Mouse (Mus musculus): Measurements from ENCODE around the gene Zcchc2. TPM values are rescaled to one million over a fixed set of nuclear protein-coding genes. Genes with fewer than 3 reads are reported as not detected.
A peak's percentile ranks its signal among the peaks of the same experiment; 100 is the strongest.

Gene Zcchc2
- polyA plus RNA-seq, 1 experiment from 2014 or later, result 1.2 TPM

- no peak overlapping the region for H3K4me3 ChIP-seq (ENCODE audit: low read depth, low read length)
- no peak for ATAC-seq (ENCODE audit: low FRiP score, low TSS enrichment)
- H3K9me3 ChIP-seq (ENCODE audit: control insufficient read depth, low read length), result no peaks in the 10 kb centered on the region
- 37% methylated on average over 3 of the region's 3 CpGs for WGBS
- no peaks in the 10 kb centered on the region; the same call in 1 of the 2 replicates for H3K4me1 ChIP-seq (replicated peaks; ENCODE audit: control insufficient read depth, insufficient read depth)
- no peak for DNase-seq (ENCODE audit: low spot score)
- H3K27ac ChIP-seq (replicated peaks), result no peak overlapping the region
- no peak for TF ChIP-seq EP300 (optimal IDR thresholded peaks at IDR 0.05)
- TF ChIP-seq CTCF (IDR thresholded peaks at IDR 0.05; ENCODE audit: low read depth), result no peak
- no peak overlapping the region for H3K9ac ChIP-seq (ENCODE audit: low read length)
- no peak overlapping the region for H3K4me2 ChIP-seq (replicated peaks; ENCODE audit: low read depth)
- H3K27me3 ChIP-seq (ENCODE audit: control insufficient read depth, insufficient read depth, low read length), result no peaks in the 10 kb centered on the region
- H3K36me3 ChIP-seq (ENCODE audit: control insufficient read depth, insufficient read depth, low read length), result no peaks in the 10 kb centered on the region
These were observed 7.1 kb downstream of the Zcchc2 start for GRCm38 (mm10) chr1:105997282-105997681.

- Histone ChIP-seq H3K4me3 (ENCODE audit: low read depth, low read length) (no peak overlapping the region), H3K9ac (ENCODE audit: low read length) (no peak overlapping the region), H3K4me2 (replicated peaks; ENCODE audit: low read depth) (no peak overlapping the region), H3K27ac (replicated peaks) (no peak overlapping the region), H3K4me1 (replicated peaks; ENCODE audit: control insufficient read depth, insufficient read depth) (no peaks in the 10 kb centered on the region; the same call in 1 of the 2 replicates), H3K27me3 (ENCODE audit: control insufficient read depth, insufficient read depth, low read length) (no peaks in the 10 kb centered on the region), H3K36me3 (ENCODE audit: control insufficient read depth, insufficient read depth, low read length) (peaks cover 4% of the 10 kb centered on the region; the same call in 1 of the 2 replicates), H3K9me3 (ENCODE audit: control insufficient read depth, low read length) (no peaks in the 10 kb centered on the region)
- TF ChIP-seq CTCF (IDR thresholded peaks at IDR 0.05; ENCODE audit: low read depth) (no peak), EP300 (optimal IDR thresholded peaks at IDR 0.05) (no peak)
- DNase-seq (ENCODE audit: low spot score) (no peak), ATAC-seq (ENCODE audit: low FRiP score, low TSS enrichment) (no peak)
- 59% methylated on average over 2 of the region's 2 CpGs for WGBS
These were observed 9.6 kb downstream of the Zcchc2 start for GRCm38 (mm10) chr1:105999802-106000201.

GRCm38 (mm10) chr1:106007581-106007980, 17.4 kb downstream of the Zcchc2 start:
- no peaks in the 10 kb centered on the region for H3K4me1 ChIP-seq (replicated peaks; ENCODE audit: control insufficient read depth, insufficient read depth)
- no peak for DNase-seq (ENCODE audit: low spot score)
- no peak overlapping the region for H3K4me3 ChIP-seq (ENCODE audit: low read depth, low read length)
- no peak for ATAC-seq (ENCODE audit: low FRiP score, low TSS enrichment)
- H3K9me3 ChIP-seq (ENCODE audit: control insufficient read depth, low read length), result no peaks in the 10 kb centered on the region
- peaks cover 13% of the 10 kb centered on the region for H3K36me3 ChIP-seq (ENCODE audit: control insufficient read depth, insufficient read depth, low read length)
- TF ChIP-seq CTCF (IDR thresholded peaks at IDR 0.05; ENCODE audit: low read depth) (no peak), EP300 (optimal IDR thresholded peaks at IDR 0.05) (no peak)
- no peak overlapping the region for H3K4me2 ChIP-seq (replicated peaks; ENCODE audit: low read depth)
- no peak overlapping the region for H3K9ac ChIP-seq (ENCODE audit: low read length)
- WGBS, result 74% methylated on average over 1 of the region's 1 CpGs
- no peak overlapping the region for H3K27ac ChIP-seq (replicated peaks)
- H3K27me3 ChIP-seq (ENCODE audit: control insufficient read depth, insufficient read depth, low read length), result no peaks in the 10 kb centered on the region

- Histone ChIP-seq H3K36me3 (ENCODE audit: control insufficient read depth, insufficient read depth, low read length) (peaks cover 12% of the 10 kb centered on the region; the same call in 1 of the 2 replicates), H3K27ac (replicated peaks) (no peak overlapping the region), H3K27me3 (ENCODE audit: control insufficient read depth, insufficient read depth, low read length) (no peaks in the 10 kb centered on the region), H3K4me1 (replicated peaks; ENCODE audit: control insufficient read depth, insufficient read depth) (no peaks in the 10 kb centered on the region), H3K4me2 (replicated peaks; ENCODE audit: low read depth) (no peak overlapping the region), H3K4me3 (ENCODE audit: low read depth, low read length) (no peak overlapping the region), H3K9ac (ENCODE audit: low read length) (no peak overlapping the region), H3K9me3 (ENCODE audit: control insufficient read depth, low read length) (no peaks in the 10 kb centered on the region)
- no peak for ATAC-seq (ENCODE audit: low FRiP score, low TSS enrichment)
- WGBS, result 73% methylated on average over 7 of the region's 7 CpGs
- no peak for DNase-seq (ENCODE audit: low spot score)
- no peak for TF ChIP-seq EP300 (optimal IDR thresholded peaks at IDR 0.05)
- TF ChIP-seq CTCF (IDR thresholded peaks at IDR 0.05; ENCODE audit: low read depth), result no peak
These were observed 20.9 kb downstream of the Zcchc2 start for GRCm38 (mm10) chr1:106011097-106011496.

GRCm38 (mm10) chr1:106013759-106014158, 23.6 kb downstream of the Zcchc2 start:
- WGBS, result 67% methylated on average over 2 of the region's 2 CpGs
- Histone ChIP-seq H3K27ac (replicated peaks) (no peak overlapping the region), H3K9ac (ENCODE audit: low read length) (no peak overlapping the region), H3K27me3 (ENCODE audit: control insufficient read depth, insufficient read depth, low read length) (no peaks in the 10 kb centered on the region), H3K4me2 (replicated peaks; ENCODE audit: low read depth) (no peak overlapping the region), H3K4me3 (ENCODE audit: low read depth, low read length) (no peak overlapping the region), H3K9me3 (ENCODE audit: control insufficient read depth, low read length) (no peaks in the 10 kb centered on the region), H3K36me3 (ENCODE audit: control insufficient read depth, insufficient read depth, low read length) (peaks cover 6% of the 10 kb centered on the region; the same call in 1 of the 2 replicates), H3K4me1 (replicated peaks; ENCODE audit: control insufficient read depth, insufficient read depth) (no peaks in the 10 kb centered on the region)
- TF ChIP-seq EP300 (optimal IDR thresholded peaks at IDR 0.05) (no peak), CTCF (IDR thresholded peaks at IDR 0.05; ENCODE audit: low read depth) (no peak)
- DNase-seq (ENCODE audit: low spot score) (no peak), ATAC-seq (ENCODE audit: low FRiP score, low TSS enrichment) (0 out of 2 replicates have a peak, but pooled peaks have one; percentile 21)

- no peak for DNase-seq (ENCODE audit: low spot score)
- no peak for ATAC-seq (ENCODE audit: low FRiP score, low TSS enrichment)
- Histone ChIP-seq H3K9ac (ENCODE audit: low read length) (no peak overlapping the region), H3K4me1 (replicated peaks; ENCODE audit: control insufficient read depth, insufficient read depth) (no peaks in the 10 kb centered on the region), H3K9me3 (ENCODE audit: control insufficient read depth, low read length) (no peaks in the 10 kb centered on the region), H3K27ac (replicated peaks) (no peak overlapping the region), H3K27me3 (ENCODE audit: control insufficient read depth, insufficient read depth, low read length) (no peaks in the 10 kb centered on the region), H3K36me3 (ENCODE audit: control insufficient read depth, insufficient read depth, low read length) (peaks cover 11% of the 10 kb centered on the region), H3K4me3 (ENCODE audit: low read depth, low read length) (no peak overlapping the region), H3K4me2 (replicated peaks; ENCODE audit: low read depth) (no peak overlapping the region)
- WGBS, result 66% methylated on average over 6 of the region's 6 CpGs
- TF ChIP-seq CTCF (IDR thresholded peaks at IDR 0.05; ENCODE audit: low read depth) (no peak), EP300 (optimal IDR thresholded peaks at IDR 0.05) (no peak)
These were observed 26.1 kb downstream of the Zcchc2 start for GRCm38 (mm10) chr1:106016262-106016661.
